Mouse (Mus musculus): ENCODE measurements at regions not wholly inside any gene's neighbourhood (a gene's known extent, or its start where the extent isn't known, plus 50 kb on each side); places are given as distances from the start of the nearest gene placed in this dataset.
A peak's percentile ranks its signal among the peaks of the same experiment; 100 is the strongest.

- ATAC-seq (ENCODE audit: low FRiP score) (no peak), DNase-seq (ENCODE audit: low spot score) (no peak)
- H3K4me2 ChIP-seq (replicated peaks), result no peak overlapping the region
- H3K27ac ChIP-seq, result no peak overlapping the region
- no peaks in the 10 kb centered on the region for H3K4me1 ChIP-seq (replicated peaks; ENCODE audit: control insufficient read depth, insufficient read depth, low read length)
- H3K36me3 ChIP-seq (replicated peaks; ENCODE audit: control insufficient read depth, insufficient read depth), result no peaks in the 10 kb centered on the region
- H3K27me3 ChIP-seq (ENCODE audit: control insufficient read depth, insufficient read depth, low read length), result no peaks in the 10 kb centered on the region
- 77% methylated on average over 1 of the region's 1 CpGs for WGBS
- no peaks in the 10 kb centered on the region for H3K9me3 ChIP-seq (ENCODE audit: control insufficient read depth, low read length)
- no peak overlapping the region for H3K4me3 ChIP-seq (replicated peaks; ENCODE audit: low read length)
- H3K9ac ChIP-seq, result no peak overlapping the region
Observed at GRCm38 (mm10) chr6:25321446-25321845, 365.3 kb upstream of the Tmem229a start.

- DNase-seq (ENCODE audit: low spot score) (no peak), ATAC-seq (ENCODE audit: low FRiP score) (no peak)
- Histone ChIP-seq H3K4me2 (replicated peaks) (no peak overlapping the region), H3K36me3 (replicated peaks; ENCODE audit: control insufficient read depth, insufficient read depth) (no peaks in the 10 kb centered on the region), H3K4me3 (replicated peaks; ENCODE audit: low read length) (no peak overlapping the region), H3K4me1 (replicated peaks; ENCODE audit: control insufficient read depth, insufficient read depth, low read length) (no peaks in the 10 kb centered on the region), H3K27me3 (ENCODE audit: control insufficient read depth, insufficient read depth, low read length) (no peaks in the 10 kb centered on the region), H3K27ac (no peak overlapping the region), H3K9me3 (ENCODE audit: control insufficient read depth, low read length) (no peaks in the 10 kb centered on the region), H3K9ac (no peak overlapping the region)
- 91% methylated on average over 6 of the region's 6 CpGs for WGBS
Observed at GRCm38 (mm10) chr6:25320291-25320844, 364.3 kb upstream of the Tmem229a start.

GRCm38 (mm10) chr6:25307471-25307870 lies 351.4 kb upstream of the Tmem229a start:
- ATAC-seq (ENCODE audit: low FRiP score), result no peak
- no peaks in the 10 kb centered on the region for H3K9me3 ChIP-seq (ENCODE audit: control insufficient read depth, low read length)

DNA sequence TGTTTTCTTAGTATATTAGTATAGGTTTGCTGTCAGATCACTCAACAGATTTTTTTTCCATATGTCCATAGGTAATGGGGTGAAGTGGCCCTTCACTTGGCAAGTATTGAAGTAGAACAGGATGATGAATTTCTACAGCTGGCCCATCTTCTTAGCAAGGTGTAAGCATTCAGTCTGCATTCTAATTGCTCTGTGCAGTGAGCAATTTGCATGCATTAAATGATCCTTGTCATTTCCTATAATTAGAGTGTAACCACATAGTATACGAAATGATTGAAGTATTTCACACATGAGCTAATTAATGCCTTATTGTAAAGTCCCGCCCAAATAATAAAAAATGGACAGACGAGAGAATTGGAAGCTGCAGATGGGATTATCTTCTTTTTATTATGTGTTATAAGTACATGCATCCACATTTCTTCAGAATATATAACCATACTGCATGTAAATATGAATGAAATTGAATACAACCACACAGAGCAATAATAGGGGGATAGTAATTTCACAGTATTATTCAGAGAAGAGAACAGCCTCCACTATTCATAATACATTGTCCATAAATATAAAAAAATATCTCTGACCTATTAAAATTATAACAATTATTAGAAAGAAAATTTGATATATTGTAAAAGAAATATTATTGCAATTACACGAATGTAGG lies 348.9 kb upstream of the Tmem229a start:
- Histone ChIP-seq H3K36me3 (replicated peaks; ENCODE audit: control insufficient read depth, insufficient read depth) (no peaks in the 10 kb centered on the region), H3K27me3 (ENCODE audit: control insufficient read depth, insufficient read depth, low read length) (no peaks in the 10 kb centered on the region), H3K4me1 (replicated peaks; ENCODE audit: control insufficient read depth, insufficient read depth, low read length) (no peaks in the 10 kb centered on the region), H3K9me3 (ENCODE audit: control insufficient read depth, low read length) (no peaks in the 10 kb centered on the region), H3K27ac (no peak overlapping the region), H3K4me3 (replicated peaks; ENCODE audit: low read length) (no peak overlapping the region), H3K4me2 (replicated peaks) (no peak overlapping the region), H3K9ac (no peak overlapping the region)
- WGBS, result 75% methylated on average over 4 of the region's 4 CpGs
- ATAC-seq (ENCODE audit: low FRiP score) (peak; percentile 57; the same call in 1 of the 2 replicates), DNase-seq (ENCODE audit: low spot score) (no peak)

More at GRCm38 (mm10) chr6:25307471-25307870, 351.4 kb upstream of the Tmem229a start:
- Histone ChIP-seq H3K9ac (no peak overlapping the region), H3K4me1 (replicated peaks; ENCODE audit: control insufficient read depth, insufficient read depth, low read length) (no peaks in the 10 kb centered on the region), H3K27me3 (ENCODE audit: control insufficient read depth, insufficient read depth, low read length) (no peaks in the 10 kb centered on the region), H3K36me3 (replicated peaks; ENCODE audit: control insufficient read depth, insufficient read depth) (no peaks in the 10 kb centered on the region), H3K4me3 (replicated peaks; ENCODE audit: low read length) (no peak overlapping the region), H3K4me2 (replicated peaks) (no peak overlapping the region), H3K27ac (no peak overlapping the region)
- DNase-seq (ENCODE audit: low spot score), result no peak

GRCm38 (mm10) chr6:25291613-25292012 lies 335.5 kb upstream of the Tmem229a start:
- ATAC-seq (ENCODE audit: low FRiP score), result no peak
- 86% methylated on average over 1 of the region's 1 CpGs for WGBS
- no peak overlapping the region for H3K4me2 ChIP-seq (replicated peaks)

GRCm38 (mm10) chr6:25287591-25287990 lies 331.5 kb upstream of the Tmem229a start:
- no peak overlapping the region for H3K4me2 ChIP-seq (replicated peaks)
- H3K36me3 ChIP-seq (replicated peaks; ENCODE audit: control insufficient read depth, insufficient read depth), result no peaks in the 10 kb centered on the region
- H3K4me1 ChIP-seq (replicated peaks; ENCODE audit: control insufficient read depth, insufficient read depth, low read length), result no peaks in the 10 kb centered on the region
- no peak for DNase-seq (ENCODE audit: low spot score)
- ATAC-seq (ENCODE audit: low FRiP score), result no peak
- no peak overlapping the region for H3K4me3 ChIP-seq (replicated peaks; ENCODE audit: low read length)
- WGBS, result 93% methylated on average over 4 of the region's 4 CpGs
- no peak overlapping the region for H3K9ac ChIP-seq
- H3K27me3 ChIP-seq (ENCODE audit: control insufficient read depth, insufficient read depth, low read length), result no peaks in the 10 kb centered on the region
- no peaks in the 10 kb centered on the region for H3K9me3 ChIP-seq (ENCODE audit: control insufficient read depth, low read length)
- no peak overlapping the region for H3K27ac ChIP-seq

More at GRCm38 (mm10) chr6:25291613-25292012, 335.5 kb upstream of the Tmem229a start:
- H3K4me3 ChIP-seq (replicated peaks; ENCODE audit: low read length), result no peak overlapping the region
- DNase-seq (ENCODE audit: low spot score), result no peak
- H3K4me1 ChIP-seq (replicated peaks; ENCODE audit: control insufficient read depth, insufficient read depth, low read length), result no peaks in the 10 kb centered on the region
- H3K27ac ChIP-seq, result no peak overlapping the region
- no peaks in the 10 kb centered on the region for H3K36me3 ChIP-seq (replicated peaks; ENCODE audit: control insufficient read depth, insufficient read depth)
- no peaks in the 10 kb centered on the region for H3K9me3 ChIP-seq (ENCODE audit: control insufficient read depth, low read length)
- H3K27me3 ChIP-seq (ENCODE audit: control insufficient read depth, insufficient read depth, low read length), result no peaks in the 10 kb centered on the region
- H3K9ac ChIP-seq, result no peak overlapping the region

GRCm38 (mm10) chr6:25286313-25286712 lies 330.2 kb upstream of the Tmem229a start:
- no peak for ATAC-seq (ENCODE audit: low FRiP score)
- H3K4me2 ChIP-seq (replicated peaks), result no peak overlapping the region
- no peak overlapping the region for H3K9ac ChIP-seq
- H3K4me3 ChIP-seq (replicated peaks; ENCODE audit: low read length), result no peak overlapping the region
- whole genome bisulfite sequencing, result 83% methylated on average over 6 of the region's 6 CpGs
- H3K27ac ChIP-seq, result no peak overlapping the region
- no peaks in the 10 kb centered on the region for H3K4me1 ChIP-seq (replicated peaks; ENCODE audit: control insufficient read depth, insufficient read depth, low read length)
- no peaks in the 10 kb centered on the region for H3K36me3 ChIP-seq (replicated peaks; ENCODE audit: control insufficient read depth, insufficient read depth)
- no peaks in the 10 kb centered on the region for H3K27me3 ChIP-seq (ENCODE audit: control insufficient read depth, insufficient read depth, low read length)
- no peak for DNase-seq (ENCODE audit: low spot score)
- H3K9me3 ChIP-seq (ENCODE audit: control insufficient read depth, low read length), result no peaks in the 10 kb centered on the region

DNA sequence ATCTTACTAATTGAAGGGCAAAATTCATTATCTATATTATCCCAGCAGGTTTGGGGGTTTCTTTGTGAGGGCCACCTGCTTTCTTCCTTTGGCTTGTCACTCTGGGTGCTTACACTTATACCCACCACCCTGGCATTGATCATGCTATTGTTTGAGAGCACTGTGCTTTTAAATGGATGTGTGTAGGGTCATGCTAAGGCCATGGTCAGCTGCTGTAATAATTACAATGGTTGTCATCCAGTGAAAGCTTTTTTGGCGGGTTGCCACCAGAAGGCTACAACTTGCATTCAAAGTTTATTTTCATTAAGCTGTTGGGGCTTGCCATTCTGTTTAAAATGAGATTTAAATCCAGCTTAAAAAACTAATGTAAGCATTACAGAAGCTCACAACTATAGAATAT lies 322.4 kb upstream of the Tmem229a start:
- DNase-seq (ENCODE audit: low spot score), result no peak

DNA sequence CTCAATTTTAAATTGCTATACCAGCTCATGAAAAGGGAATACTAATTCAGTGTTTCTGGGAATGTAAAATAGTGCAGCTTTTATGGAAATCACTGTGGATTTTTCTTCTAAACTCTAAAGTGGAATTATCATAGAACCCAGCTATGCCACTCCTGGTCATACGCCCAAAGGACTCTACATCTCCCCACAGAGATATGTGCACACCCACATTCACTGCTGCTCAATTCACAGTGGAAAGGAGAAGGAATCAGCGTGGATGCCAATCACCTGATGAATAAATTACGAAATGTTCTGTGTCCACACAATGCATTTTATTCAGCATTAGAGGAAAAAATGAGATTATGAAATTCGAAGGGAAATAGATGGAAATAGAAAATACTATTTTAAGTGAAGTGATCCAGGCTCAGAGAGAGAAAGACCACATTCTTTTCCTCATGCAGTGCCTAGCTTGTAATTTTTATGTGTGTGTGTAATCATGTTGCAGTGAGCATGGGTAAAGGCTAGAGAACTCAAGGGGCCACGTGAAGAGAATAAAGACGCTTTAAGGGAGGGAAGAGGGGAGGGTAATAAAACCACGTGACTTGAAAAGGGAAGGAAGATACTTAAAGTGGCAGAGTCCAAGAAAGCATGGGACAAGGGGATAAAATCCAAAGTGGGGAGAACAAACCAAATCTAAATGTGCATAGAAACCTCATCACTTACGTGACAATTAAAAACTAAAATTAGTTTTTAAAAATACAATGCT lies 321.8 kb upstream of the Tmem229a start:
- H3K27me3 ChIP-seq (ENCODE audit: control insufficient read depth, insufficient read depth, low read length), result 0 out of 2 replicates have a peak, but pooled peaks cover 7% of the 10 kb centered on the region
- H3K4me2 ChIP-seq (replicated peaks), result no peak overlapping the region
- DNase-seq (ENCODE audit: low spot score) (no peak), ATAC-seq (ENCODE audit: low FRiP score) (peak; percentile 76)
- no peaks in the 10 kb centered on the region for H3K36me3 ChIP-seq (replicated peaks; ENCODE audit: control insufficient read depth, insufficient read depth)
- no peak overlapping the region for H3K27ac ChIP-seq
- no peaks in the 10 kb centered on the region for H3K9me3 ChIP-seq (ENCODE audit: control insufficient read depth, low read length)
- WGBS, result 41% methylated on average over 8 of the region's 8 CpGs
- no peak overlapping the region for H3K4me3 ChIP-seq (replicated peaks; ENCODE audit: low read length)
- H3K9ac ChIP-seq, result no peak overlapping the region
- peaks cover 3% of the 10 kb centered on the region for H3K4me1 ChIP-seq (replicated peaks; ENCODE audit: control insufficient read depth, insufficient read depth, low read length)

More for the DNA sequence above, 322.4 kb upstream of the Tmem229a start:
- WGBS, result 8% methylated on average over 1 of the region's 1 CpGs
- Histone ChIP-seq H3K27ac (no peak overlapping the region), H3K4me2 (replicated peaks) (no peak overlapping the region), H3K36me3 (replicated peaks; ENCODE audit: control insufficient read depth, insufficient read depth) (no peaks in the 10 kb centered on the region), H3K4me1 (replicated peaks; ENCODE audit: control insufficient read depth, insufficient read depth, low read length) (peaks cover 3% of the 10 kb centered on the region), H3K4me3 (replicated peaks; ENCODE audit: low read length) (no peak overlapping the region), H3K9me3 (ENCODE audit: control insufficient read depth, low read length) (no peaks in the 10 kb centered on the region), H3K27me3 (ENCODE audit: control insufficient read depth, insufficient read depth, low read length) (0 out of 2 replicates have a peak, but pooled peaks cover 7% of the 10 kb centered on the region), H3K9ac (no peak overlapping the region)
- ATAC-seq (ENCODE audit: low FRiP score), result peak; percentile 86

All from hindbrain, embryonic 14.5 days (tissue).